Mouse (Mus musculus): Measurements from ENCODE around the gene Actg1.
A peak's percentile ranks its signal among the peaks of the same experiment; 100 is the strongest.

The Actg1 gene

DNA sequence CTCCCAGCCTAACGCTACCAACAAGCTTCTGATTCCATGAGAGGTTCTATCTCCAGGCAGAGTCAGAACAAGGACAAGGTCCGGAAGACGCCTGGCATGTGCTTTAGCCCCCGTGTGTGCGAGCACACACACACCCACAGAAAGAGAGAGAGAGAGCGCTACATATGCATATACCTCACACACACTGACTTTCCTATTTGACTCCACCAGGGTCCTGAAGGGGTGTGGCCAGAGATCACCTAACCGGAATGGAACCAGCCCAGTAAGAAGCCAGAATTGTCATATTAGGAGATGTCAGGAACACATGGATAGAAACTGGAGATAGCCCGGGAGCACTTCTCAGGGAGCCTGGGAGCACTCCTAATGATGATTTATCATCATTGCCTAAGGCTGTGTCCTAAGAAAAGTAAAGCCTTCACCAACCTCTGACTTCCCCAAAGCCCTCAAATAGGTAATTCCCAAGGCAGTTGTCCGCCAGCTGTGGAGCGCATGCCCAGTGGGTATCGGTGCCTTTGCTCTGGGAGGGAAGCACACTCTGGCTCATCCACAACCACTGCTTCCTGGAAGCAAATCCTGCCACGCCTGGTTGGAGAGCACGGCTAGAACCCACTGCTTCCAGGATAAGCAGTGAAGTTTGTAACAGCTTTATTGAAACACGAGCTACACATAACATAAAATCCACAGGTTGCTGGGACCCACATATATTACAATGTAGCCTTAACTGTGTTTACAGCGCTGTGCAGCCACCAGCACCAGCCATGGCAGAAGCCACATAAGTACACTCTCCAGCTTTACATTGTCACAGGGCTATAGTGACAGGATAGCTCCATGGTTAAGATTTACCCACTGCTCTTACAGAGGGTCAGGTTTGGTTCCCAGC is 39.7 kb downstream of the Actg1 start:
- peak; percentile 9 to 25 for DNase-seq

- peak; percentile 98 to 99 for DNase-seq
These were observed 40.5 kb downstream of the Actg1 start for GRCm38 (mm10) chr11:120307566-120308430.

- DNase-seq, result peak in 1 of 2 experiments; percentile 20
These were observed 41.3 kb downstream of the Actg1 start for GRCm38 (mm10) chr11:120307132-120307413.

- peak in 1 of 2 experiments; percentile 7 for DNase-seq
These were observed 41.8 kb downstream of the Actg1 start for GRCm38 (mm10) chr11:120306366-120307131.

- DNase-seq, result peak in 1 of 2 experiments; percentile 36
These were observed 42.6 kb downstream of the Actg1 start for GRCm38 (mm10) chr11:120305535-120306365.

DNA sequence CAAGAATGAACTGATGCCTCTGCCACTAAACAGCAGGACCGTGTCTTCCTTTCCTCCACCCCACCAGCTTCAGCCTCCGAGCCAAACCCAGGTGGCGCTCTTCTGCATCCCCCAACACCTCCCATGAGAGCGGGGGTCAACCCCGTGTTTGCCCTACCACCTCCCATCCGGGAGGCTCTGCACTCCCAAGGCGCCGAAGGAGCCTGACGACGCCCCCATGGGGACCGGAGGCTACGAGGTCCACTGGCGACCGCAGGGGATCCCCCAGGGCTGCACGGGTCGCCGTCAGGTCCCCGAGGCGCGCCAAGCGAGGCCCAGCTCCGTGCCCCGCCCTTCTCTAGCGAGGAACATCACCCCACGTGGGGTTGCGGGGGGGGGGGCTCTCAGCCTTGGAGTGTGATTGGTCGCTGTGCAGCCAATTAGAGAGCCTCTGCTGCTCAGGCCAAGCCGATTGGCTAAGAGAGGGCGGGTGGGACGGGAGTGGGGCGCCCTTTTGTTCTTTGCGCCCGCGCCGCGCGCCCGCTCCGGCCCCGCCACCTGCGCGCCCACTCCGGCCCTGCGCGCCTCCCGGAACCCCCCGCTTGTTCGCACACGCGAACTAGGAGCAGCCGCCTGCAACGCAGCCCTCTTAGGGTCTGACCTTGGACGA is 43.3 kb downstream of the Actg1 start:
- DNase-seq, result peak; percentile 96 to 97

DNA sequence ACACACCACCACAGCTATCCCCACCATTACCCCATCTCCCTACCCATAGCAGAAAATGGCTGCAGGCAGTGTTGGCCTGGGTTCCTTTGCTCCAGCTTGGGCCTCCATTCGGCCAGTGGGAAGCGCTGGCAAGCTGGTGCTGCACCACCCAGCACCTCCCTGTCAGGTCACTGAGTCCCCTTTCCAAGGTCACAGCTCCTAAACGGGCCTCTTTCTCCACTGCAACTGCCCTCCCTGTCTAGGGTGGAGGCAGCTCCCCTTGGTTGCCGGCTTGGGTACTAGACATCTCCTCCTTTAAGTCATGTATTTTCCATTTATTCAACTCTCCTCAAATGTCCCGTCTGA is 44.0 kb downstream of the Actg1 start:
- no peak for DNase-seq

DNA sequence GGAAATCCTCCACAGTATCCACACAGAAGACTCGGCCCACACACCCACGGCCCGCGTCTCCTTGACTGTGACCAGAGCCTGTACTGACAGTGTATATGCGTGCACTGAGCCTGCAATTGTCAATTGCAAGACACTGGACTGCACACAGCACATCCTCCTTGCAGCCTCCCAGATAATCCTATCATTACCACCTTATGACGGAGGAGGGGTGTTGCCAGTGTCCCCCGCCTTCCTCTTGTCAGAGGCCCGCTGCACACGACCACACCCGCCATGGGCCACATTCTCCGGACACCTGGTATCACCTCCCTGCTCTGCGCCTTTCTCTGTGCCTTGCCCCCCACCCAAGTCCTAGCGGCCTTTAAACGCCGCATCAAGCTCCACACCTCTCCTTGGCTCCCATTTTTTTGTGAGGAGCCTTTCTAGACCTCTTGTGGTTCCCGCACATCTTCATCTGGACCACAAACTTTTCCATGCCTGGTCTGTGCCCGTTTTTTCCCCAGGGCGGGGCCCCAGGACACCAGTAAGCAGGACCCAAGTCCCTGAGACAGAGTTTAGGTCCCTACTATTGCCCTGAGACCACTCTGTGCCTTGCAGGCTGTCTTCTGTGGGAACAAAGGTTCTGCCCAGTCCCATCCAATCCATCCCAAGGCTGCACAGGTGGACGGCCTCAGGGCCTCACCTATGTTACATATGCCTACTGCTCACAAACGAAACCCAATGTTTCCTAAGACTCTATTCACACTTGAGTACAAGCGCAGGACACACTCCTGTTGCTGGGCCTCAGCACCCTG is 44.6 kb downstream of the Actg1 start:
- DNase-seq, result no peak

DNA sequence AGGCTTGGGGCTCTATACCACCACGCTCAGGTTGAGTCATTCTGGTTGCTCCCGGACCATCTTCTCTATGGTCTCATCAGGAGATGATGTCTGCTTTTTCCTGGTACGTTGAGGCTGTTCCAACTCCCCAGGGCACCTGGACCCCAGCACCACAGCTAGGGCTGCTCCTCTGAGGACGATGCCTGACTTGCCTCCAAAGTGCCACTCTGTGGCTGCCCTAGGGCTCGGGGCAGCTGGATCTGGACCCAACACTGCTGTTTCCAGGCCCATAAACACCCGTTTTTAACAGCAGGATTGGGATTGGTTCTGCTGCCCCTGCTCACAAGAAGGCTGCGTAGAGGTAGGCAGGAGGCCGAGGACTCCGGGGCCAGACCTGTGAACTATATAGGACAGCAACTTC is 45.2 kb downstream of the Actg1 start:
- DNase-seq, result no peak

GRCm38 (mm10) chr11:120299484-120299883 is 48.9 kb downstream of the Actg1 start:
- peak in 1 of 2 experiments; percentile 23 for DNase-seq

- DNase-seq, result no peak
These were observed 49.8 kb downstream of the Actg1 start for GRCm38 (mm10) chr11:120298441-120299141.

DNA sequence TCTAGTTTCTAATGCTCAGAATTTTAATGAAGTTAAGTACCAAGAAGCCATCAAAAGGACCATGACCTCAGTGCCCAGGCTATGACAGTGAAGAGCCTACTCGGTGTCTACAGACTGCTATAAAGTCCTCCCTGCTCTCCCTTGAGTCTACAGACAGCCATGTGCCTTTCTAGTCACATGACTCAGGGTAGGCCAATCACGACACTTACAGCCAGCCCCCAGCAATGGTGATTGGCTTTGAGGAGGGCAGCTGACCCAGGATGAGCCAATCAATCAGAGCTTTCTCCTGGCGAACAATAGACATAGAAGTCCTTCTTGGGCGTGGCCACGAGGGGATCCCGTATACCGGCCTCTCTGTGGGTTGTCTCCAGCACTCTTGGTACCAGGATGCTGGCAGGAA is 50.6 kb downstream of the Actg1 start:
- DNase-seq, result no peak

DNA sequence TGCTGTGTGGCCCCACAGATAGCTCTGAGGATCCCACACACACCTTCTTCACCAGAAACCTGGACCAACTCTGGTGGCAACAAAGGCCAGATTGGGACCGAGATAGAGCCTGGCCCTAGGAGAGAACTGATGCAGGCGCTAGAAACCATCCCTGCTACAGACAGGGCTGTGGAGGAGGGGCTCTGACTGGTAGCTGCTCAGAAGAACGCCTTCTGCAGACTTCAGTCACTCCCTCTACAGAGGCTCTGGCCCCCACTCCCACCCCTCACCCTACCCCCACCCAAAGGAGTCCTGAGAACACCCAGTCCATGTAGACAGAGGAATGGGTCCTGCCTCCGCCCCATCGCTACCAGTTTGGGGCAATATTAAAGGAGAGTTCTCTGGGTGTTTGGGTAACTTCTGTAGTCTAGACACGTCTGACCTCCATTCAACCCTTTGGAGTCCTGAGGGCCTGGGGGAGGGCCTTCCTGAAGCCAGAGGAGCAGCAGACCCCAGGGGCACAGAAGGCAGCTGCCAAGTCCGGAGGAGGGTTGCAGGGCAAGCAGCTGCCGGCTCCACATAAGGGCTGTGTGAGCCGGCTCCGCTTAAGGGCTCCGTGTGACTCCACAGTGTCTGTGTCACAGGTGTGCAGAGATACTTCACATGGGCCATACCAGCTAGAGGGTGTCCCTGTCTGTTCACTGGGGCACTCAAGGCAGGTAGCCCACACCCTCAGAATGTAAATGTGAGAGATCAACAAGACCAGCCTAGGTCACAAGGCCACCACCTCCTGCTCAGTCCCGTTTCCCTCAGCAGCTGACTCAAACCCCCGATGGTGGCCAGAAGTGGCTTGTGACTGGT is 51.8 kb downstream of the Actg1 start:
- DNase-seq, result peak; percentile 38 to 51

Measured in cerebellum, postnatal 10 days (tissue).